Mouse (Mus musculus): ENCODE results near the gene Isl1. TPM values are rescaled to one million over a fixed set of nuclear protein-coding genes. Genes with fewer than 3 reads are reported as not detected.
A peak's percentile ranks its signal among the peaks of the same experiment; 100 is the strongest.

Gene Isl1
- polyA plus RNA-seq (2012; rRNA removed): 0.24 and 0.74 TPM in 2 replicates

- Histone ChIP-seq H3K4me1 (ENCODE audit: control insufficient read depth, insufficient read depth, low read length) (no peaks in the 10 kb centered on the region), H3K27ac (ENCODE audit: insufficient read depth, low read depth, low read length) (no peak within 1 kb of the TSS), H3K4me3 (ENCODE audit: insufficient read depth, low read depth, low read length) (peak within 1 kb of the TSS; percentile 13; the same call in 1 of the 2 replicates), H3K36me3 (ENCODE audit: control insufficient read depth, insufficient read depth, low read length) (no peaks in the 10 kb centered on the region), H3K27me3 (replicated peaks; ENCODE audit: control insufficient read depth, insufficient read depth, low read length) (peaks cover 5% of the 10 kb centered on the region)
- DNase-seq: peak; percentile 20
- WGBS: 1% methylated on average over 82 of the region's 82 CpGs
- TF ChIP-seq CTCF (conservative IDR thresholded peaks at IDR 0.05; ENCODE audit: insufficient read depth, insufficient read length, low read depth, low read length) (no peak), POLR2A (IDR thresholded peaks at IDR 0.05; ENCODE audit: low read depth, low read length) (no peak)
Measured at GRCm38 (mm10) chr13:116309584-116310462, at the start of gene Isl1. Gene Isl1 (minus strand): TSS chr13:116309689.

GRCm38 (mm10) chr13:116335763-116336162 is 26.3 kb upstream of the Isl1 start:
- no peak for DNase-seq
- no peaks in the 10 kb centered on the region for H3K36me3 ChIP-seq (ENCODE audit: control insufficient read depth, insufficient read depth, low read length)
- TF ChIP-seq POLR2A (IDR thresholded peaks at IDR 0.05; ENCODE audit: low read depth, low read length): no peak
- no peak overlapping the region for H3K27ac ChIP-seq (ENCODE audit: insufficient read depth, low read depth, low read length)
- 75% methylated on average over 3 of the region's 3 CpGs for WGBS
- no peak overlapping the region for H3K4me3 ChIP-seq (ENCODE audit: insufficient read depth, low read depth, low read length)
- H3K27me3 ChIP-seq (replicated peaks; ENCODE audit: control insufficient read depth, insufficient read depth, low read length): no peaks in the 10 kb centered on the region
- H3K4me1 ChIP-seq (ENCODE audit: control insufficient read depth, insufficient read depth, low read length): no peaks in the 10 kb centered on the region

- WGBS: 4% methylated on average over 28 of the region's 28 CpGs
- DNase-seq: no peak
- TF ChIP-seq POLR2A (IDR thresholded peaks at IDR 0.05; ENCODE audit: low read depth, low read length): no peak
- no peak for TF ChIP-seq CTCF (conservative IDR thresholded peaks at IDR 0.05; ENCODE audit: insufficient read depth, insufficient read length, low read depth, low read length)
- Histone ChIP-seq H3K4me3 (ENCODE audit: insufficient read depth, low read depth, low read length) (no peak overlapping the region), H3K27ac (ENCODE audit: insufficient read depth, low read depth, low read length) (no peak overlapping the region), H3K36me3 (ENCODE audit: control insufficient read depth, insufficient read depth, low read length) (no peaks in the 10 kb centered on the region), H3K4me1 (ENCODE audit: control insufficient read depth, insufficient read depth, low read length) (no peaks in the 10 kb centered on the region), H3K27me3 (replicated peaks; ENCODE audit: control insufficient read depth, insufficient read depth, low read length) (peaks cover 5% of the 10 kb centered on the region)
Measured at GRCm38 (mm10) chr13:116313636-116314530, 4.4 kb upstream of the Isl1 start.

GRCm38 (mm10) chr13:116311871-116312720 is 2.6 kb upstream of the Isl1 start:
- Histone ChIP-seq H3K4me1 (ENCODE audit: control insufficient read depth, insufficient read depth, low read length) (no peaks in the 10 kb centered on the region), H3K4me3 (ENCODE audit: insufficient read depth, low read depth, low read length) (no peak overlapping the region), H3K36me3 (ENCODE audit: control insufficient read depth, insufficient read depth, low read length) (no peaks in the 10 kb centered on the region), H3K27me3 (replicated peaks; ENCODE audit: control insufficient read depth, insufficient read depth, low read length) (peaks cover 5% of the 10 kb centered on the region), H3K27ac (ENCODE audit: insufficient read depth, low read depth, low read length) (no peak overlapping the region)
- 13% methylated on average over 13 of the region's 13 CpGs for WGBS
- no peak for TF ChIP-seq CTCF (conservative IDR thresholded peaks at IDR 0.05; ENCODE audit: insufficient read depth, insufficient read length, low read depth, low read length)
- TF ChIP-seq POLR2A (IDR thresholded peaks at IDR 0.05; ENCODE audit: low read depth, low read length): no peak
- no peak for DNase-seq

GRCm38 (mm10) chr13:116311011-116311410 is 1.5 kb upstream of the Isl1 start:
- no peak overlapping the region for H3K27ac ChIP-seq (ENCODE audit: insufficient read depth, low read depth, low read length)
- H3K36me3 ChIP-seq (ENCODE audit: control insufficient read depth, insufficient read depth, low read length): no peaks in the 10 kb centered on the region
- TF ChIP-seq CTCF (conservative IDR thresholded peaks at IDR 0.05; ENCODE audit: insufficient read depth, insufficient read length, low read depth, low read length): no peak
- no peak for TF ChIP-seq POLR2A (IDR thresholded peaks at IDR 0.05; ENCODE audit: low read depth, low read length)
- no peak overlapping the region for H3K4me3 ChIP-seq (ENCODE audit: insufficient read depth, low read depth, low read length)
- WGBS: 24% methylated on average over 4 of the region's 4 CpGs
- no peak for DNase-seq
- H3K27me3 ChIP-seq (replicated peaks; ENCODE audit: control insufficient read depth, insufficient read depth, low read length): peaks cover 5% of the 10 kb centered on the region
- no peaks in the 10 kb centered on the region for H3K4me1 ChIP-seq (ENCODE audit: control insufficient read depth, insufficient read depth, low read length)

- 3% methylated on average over 9 of the region's 9 CpGs for WGBS
- Histone ChIP-seq H3K36me3 (ENCODE audit: control insufficient read depth, insufficient read depth, low read length) (no peaks in the 10 kb centered on the region), H3K27me3 (replicated peaks; ENCODE audit: control insufficient read depth, insufficient read depth, low read length) (peaks cover 5% of the 10 kb centered on the region), H3K4me3 (ENCODE audit: insufficient read depth, low read depth, low read length) (no peak overlapping the region), H3K27ac (ENCODE audit: insufficient read depth, low read depth, low read length) (no peak overlapping the region), H3K4me1 (ENCODE audit: control insufficient read depth, insufficient read depth, low read length) (no peaks in the 10 kb centered on the region)
- no peak for TF ChIP-seq POLR2A (IDR thresholded peaks at IDR 0.05; ENCODE audit: low read depth, low read length)
- no peak for TF ChIP-seq CTCF (conservative IDR thresholded peaks at IDR 0.05; ENCODE audit: insufficient read depth, insufficient read length, low read depth, low read length)
- no peak for DNase-seq
Measured at GRCm38 (mm10) chr13:116310463-116310765, 925 bp upstream of the Isl1 start.

Data from kidney, adult 2 months (tissue).